Mouse (Mus musculus) megakaryocyte, adult 5-6 weeks (primary cell): ENCODE measurements around the gene H6pd. TPM values are rescaled to one million over a fixed set of nuclear protein-coding genes. Genes with fewer than 3 reads are reported as not detected.

Source experiments
- ATAC-seq: 2 replicates; pipeline ENCODE4 v1.8.0; 2016; ENCODE audit warnings: mild to moderate bottlenecking, inconsistent platforms; ENCODE audit not compliant: poor library complexity, severe bottlenecking
- total RNA-seq, 2 experiments: library from RNA; stranded (forward) in 1 of 2; stranded (reverse) in 1 of 2; fragments of 153-499, 151-499 nt in 1 of 2; fragments of 221-1000, 200-1000 nt in 1 of 2; gene quantifications; 2 replicates each; pipeline versions ENCODE4 v1.2.3 to v1.2.4; 2015 to 2017

Gene H6pd
- total RNA-seq, 2 experiments from 2014 or later, result 16.1 to 26.1 TPM

DNA sequence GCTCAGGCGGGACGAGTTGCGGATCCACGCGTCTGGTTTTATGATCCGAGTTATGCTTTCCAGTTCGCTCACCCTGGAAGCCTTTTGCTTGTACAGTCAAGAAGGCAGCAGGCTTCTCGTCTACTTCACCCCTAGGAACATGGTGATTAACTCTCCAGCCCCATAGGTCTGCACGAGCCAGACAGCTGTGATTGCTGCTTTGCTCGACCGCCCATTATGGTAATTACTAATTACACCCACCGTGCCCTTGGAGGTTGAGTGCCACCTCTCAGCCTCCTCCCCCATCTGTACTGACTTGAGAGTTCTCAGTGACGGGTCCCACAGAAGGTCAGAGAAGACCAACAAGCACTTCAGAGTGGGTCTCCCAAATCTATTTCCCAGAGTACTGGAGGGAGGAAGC, 59.1 kb downstream of the H6pd start:
- ATAC-seq, result no peak

DNA sequence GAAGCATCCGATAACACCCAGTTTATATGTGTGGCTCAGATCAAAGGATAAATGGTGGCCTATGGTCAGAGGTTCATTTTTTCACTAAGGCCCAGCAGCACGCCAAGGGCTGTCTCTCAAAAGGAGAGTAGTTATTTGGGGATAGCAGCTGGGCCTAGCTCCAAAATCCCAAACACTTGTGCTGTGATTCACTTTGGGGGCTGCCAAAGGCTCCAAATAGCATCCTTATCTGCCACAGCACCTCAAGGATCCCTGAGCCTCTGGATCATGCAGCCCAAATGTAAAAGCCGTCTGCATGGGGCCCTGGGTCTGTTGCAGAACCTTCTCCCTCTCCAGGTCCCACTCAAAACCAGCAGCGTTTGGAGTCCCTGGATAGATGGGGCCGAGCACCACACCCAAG, 60.7 kb downstream of the H6pd start:
- no peak for ATAC-seq

DNA sequence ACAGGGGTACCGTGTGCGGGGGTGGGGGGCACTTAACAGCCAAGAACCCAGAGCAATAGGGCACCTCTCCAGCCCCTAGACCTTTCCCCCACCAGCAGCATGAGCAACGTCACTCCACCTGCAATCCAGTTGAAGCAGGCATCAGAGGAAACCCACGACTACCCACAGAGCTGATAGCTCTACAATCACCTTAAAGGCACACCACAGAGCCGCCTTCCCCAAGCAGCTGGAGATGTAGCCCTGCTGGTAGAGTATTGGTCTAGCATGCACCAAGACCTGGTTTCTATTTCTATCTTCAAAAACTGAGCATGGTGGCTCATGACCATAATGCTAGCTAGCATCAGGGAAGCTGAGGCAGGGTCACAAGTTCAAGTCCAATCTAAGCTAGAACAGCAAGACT, 61.4 kb downstream of the H6pd start:
- no peak for ATAC-seq

DNA sequence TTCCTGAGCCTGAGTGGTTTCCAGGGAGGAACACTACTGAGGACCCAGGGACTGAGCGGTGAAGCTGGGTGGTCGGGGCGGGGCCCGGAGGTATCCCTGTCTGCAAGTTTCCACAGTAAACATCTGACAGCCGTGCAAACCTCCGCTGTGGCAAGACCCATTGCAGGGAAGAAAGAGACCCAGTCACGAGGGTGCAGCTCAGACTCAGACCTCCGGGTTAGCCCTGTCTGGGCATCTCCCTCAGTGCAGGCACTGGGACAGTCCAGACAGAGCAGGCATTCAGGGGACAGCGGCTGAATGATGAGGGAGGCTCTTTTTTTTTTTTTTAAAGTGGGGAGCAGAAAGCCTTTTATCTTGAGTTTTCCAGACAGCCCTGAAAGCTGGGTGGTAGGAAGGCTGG, 63.6 kb downstream of the H6pd start:
- ATAC-seq, result no peak

DNA sequence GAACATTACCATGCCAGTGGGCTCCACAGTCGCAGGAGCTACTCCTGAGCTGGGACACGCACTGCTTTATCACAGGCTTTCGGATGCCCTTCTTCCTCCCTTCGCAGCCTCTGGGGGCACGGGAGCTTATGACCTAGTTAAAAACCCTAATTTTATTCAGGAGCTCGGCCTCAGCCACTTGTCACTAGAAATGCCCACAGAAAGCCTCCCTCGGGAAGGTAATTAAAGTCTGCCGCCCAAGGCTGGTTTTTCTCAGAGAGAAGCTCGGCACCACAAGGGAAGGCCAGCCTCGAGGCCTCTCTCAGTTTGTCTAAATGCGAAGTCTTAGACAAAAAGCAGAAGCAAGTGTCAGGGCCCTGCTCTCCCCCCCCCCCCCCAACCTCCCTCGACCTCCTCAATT, 64.6 kb downstream of the H6pd start:
- ATAC-seq, result no peak

DNA sequence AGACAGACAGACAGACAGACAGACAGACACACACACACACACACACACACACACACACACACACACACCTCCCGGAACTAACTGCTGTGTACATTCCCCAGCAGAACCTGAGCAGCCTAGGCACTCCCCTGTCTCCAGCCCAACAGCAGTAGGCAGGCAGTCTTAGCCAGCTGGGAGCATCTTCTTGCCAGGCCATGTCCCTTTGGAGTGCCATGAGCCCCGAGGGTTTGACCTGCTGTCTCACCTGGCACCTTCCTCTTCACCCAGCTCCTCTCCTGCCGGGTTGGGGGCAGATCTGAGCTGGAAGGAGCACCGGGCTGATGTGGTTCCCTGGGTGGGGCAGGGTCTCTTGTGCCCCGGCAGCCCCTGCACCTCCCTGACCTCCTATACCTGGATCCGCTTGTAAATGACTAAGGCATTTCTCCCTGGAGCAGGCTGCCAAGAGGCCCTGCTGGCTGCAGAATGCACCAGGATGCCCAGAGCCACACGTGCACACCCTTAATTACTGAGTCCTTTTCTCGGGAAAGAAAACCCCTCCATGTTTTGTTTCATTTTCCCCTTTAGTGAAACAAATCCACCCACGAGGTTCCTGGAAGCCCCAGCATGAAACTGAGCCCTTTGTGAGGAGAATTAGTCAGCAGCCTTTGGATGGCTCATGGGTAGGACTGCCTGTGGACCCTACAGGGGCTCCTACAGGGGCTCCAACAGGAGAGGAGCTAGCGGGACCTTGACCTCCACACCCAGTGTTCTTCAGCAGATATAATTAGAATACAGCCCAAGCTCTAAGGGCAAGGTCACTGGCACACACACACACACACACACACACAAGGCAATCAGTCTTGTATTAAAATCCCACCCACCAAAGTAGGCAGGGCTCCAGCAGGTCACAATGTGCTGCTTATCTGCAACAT, 65.7 kb downstream of the H6pd start:
- ATAC-seq, result no peak

DNA sequence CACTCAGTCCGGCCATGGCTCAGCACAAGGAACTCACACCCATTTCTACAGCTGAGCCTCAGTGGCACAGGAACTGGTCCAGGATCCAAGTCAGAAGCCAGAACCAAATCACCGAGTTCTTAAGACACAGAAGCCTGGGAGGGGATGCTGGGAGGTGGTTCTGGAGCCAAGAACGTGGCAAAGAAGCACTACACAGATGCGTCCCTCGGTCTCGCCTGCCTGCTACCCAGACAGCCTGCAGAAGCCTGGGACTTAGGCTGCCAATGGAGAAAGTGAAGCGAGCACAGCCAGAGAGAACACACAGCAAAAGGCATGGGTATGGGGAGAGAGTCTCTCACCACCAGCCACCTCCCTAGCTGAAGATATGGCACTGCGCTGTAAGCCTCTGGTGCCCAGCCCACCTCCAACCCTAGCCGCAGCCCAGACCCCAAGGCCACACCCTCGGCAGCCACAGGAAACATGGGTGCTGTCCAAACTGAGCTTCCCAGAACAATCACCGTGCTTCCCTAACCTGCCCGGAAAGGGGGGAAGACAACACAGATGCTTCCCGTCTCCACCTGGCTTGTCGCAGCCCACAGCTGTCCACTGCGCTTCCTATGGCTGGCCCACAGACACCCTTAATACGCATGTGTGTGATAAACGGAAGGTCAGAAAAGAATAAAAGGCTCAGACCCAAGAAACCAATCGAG, 67.6 kb downstream of the H6pd start:
- no peak for ATAC-seq

DNA sequence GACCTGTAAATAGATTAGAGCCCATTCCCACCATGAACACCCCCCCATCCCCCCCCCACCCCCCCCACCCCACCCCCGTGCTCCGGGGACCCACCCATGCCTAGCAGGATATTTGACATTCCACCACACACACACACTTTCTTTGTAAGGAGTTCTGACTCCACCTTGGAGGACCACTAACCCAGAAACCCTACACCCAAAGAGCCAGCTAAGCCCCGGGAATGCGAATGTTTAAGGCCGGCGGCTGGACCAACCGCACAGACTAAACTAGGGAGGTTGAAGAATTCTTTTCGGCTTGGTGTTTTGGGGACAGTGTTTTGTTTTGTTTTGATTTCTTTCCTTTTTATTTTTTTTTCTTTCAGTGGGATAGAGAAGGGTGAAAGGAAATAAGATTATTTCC, 70.1 kb downstream of the H6pd start:
- ATAC-seq, result no peak

DNA sequence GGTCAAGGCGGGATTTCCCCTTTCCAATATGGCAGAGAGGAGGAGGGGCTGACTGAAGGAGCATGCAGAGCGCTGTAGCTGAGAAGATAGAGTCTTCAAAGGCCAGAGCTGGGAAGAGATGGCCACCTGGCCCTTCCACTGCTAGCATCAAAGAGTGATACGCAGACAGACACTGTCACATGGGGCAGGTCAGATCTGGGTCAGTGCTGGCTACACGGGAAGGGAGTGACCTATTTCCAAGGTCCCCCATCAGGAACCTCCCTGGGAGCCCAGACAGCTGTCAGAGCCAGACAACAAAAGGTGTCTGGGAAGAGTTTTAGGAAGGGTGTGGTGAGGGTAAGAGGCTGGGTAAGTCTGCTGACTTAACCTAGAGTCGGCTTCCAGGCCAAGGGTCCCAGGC, 71.9 kb downstream of the H6pd start:
- no peak for ATAC-seq

DNA sequence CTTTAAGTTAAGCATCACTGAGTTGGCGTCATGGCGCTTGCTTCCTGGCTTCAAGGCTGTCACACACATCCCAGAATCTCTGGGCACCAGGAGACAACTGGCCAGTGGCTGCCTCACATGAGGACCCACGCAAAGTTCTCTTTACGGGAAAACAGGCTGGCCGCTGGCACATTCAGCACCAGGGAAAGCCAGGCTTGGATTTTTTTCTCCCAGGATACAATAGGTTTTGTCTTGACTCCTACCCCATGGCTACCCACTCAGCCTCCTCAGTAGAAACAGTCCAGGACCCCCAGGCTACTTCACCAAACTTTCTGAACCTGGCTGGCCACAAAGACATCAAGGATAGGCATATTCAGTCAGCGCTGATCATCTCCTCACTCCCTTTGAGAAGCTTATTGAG, 73.4 kb downstream of the H6pd start:
- ATAC-seq, result no peak

DNA sequence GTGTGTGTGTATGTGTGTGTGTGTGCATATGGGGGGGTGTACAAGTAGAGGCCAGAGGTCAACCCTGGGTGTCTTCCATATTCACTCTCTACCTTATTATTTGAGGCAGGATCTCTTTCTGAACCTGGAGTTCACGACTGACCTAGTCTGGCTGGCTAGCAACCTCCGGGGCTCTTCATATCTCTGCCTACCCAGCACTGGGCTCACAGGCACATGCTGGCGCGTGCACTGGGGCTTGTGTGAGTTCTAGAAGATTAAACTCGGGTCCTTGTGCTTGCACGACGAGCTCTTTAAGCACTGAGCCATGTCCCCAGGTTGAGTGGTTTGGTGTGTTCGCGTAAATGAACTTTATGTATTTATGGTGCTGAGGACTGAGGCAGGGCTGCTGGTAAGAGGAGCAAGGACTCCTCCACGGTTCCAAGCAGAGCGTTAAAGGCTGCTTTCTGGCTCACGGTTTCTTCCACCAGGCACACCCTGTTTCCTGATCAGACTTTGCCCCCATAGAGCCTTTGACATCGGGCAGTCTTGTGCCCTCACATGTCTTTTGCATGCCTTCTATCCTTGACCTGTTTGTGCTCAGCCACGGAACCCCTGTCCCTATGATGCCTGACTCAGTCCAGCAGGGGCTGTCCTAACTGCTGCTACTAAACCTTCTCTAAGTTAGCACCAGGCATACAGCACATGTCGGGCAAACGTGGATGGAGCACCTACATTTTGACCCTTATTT, 75.1 kb downstream of the H6pd start:
- no peak for ATAC-seq

DNA sequence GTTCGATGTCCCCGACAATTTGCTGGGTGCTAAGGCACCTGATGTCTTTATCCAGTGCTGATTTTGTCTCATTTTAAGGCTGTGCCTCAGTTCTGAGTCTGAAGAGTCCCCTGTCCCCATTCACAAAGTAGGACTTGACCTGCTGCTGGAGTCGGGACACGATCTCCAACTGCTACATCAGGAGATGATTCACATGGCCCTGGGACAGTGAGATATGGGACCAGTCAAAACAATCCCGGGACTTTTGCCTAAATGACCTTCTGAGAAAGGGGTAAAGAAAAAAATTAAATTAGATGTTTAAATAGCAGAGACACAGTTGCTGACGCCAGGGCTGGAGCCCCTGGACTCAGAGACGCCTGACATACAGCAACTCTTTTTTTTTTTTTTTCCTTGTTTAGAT, 75.8 kb downstream of the H6pd start:
- no peak for ATAC-seq

DNA sequence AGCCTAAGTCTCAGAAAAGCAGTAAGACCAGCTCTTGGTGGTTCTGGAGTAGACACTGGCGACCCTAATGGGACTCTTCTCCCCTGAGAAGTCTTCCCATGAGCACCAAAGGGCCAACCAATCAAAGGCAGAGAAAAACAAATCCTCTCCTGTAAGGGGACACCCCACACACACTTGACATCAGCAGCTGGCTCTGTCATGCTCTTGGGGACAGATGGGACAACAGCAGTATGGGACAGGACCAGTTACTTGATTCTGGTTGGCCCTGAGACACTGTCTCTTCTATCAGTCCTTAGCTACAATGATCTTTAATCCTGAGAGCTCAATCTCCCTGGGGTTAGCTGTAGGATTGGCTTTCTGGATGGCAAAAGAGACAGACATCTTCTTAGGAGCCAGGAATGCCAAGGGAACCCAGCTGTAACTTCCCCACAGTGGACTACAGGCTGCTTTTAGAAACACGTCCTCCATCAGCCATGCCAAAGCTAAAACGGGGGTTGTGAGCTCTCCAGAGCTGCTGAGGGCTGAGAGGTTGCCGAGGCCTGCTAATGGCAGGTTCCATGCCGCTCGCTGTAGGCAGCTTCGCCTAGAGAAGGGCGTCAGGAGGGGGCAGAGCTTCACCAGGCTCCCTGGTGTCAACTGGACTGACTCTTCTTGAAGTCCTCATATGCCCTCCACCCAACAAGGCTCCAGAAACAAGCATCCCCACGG, 76.6 kb downstream of the H6pd start:
- ATAC-seq, result no peak

DNA sequence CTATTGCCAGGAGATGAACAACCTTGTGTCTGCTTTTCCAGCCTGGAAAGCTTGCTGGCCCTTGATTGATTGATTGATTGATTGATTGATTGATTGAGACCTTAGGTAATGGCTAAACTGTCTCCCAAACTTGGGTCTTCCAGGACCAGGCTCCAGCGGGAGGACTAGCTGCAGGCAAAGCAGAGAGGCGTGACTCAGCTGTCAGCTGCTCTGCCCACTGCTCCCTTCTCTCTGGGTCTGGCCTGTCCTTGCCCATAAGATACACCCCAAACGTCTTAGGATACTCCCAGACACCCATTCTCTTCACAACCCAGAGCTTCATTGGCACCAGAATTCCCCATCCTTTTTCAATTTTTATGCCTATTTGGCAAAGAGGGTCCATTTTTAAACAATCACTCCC, 78.1 kb downstream of the H6pd start:
- no peak for ATAC-seq

Other genes starting within 250 kb of the H6pd start
- gene Slc25a33, start 234.7 kb downstream of the H6pd start, total RNA-seq (2015), result 1.7 and 2.3 TPM in 2 replicates
- 1.1 and 1.7 TPM in 2 replicates for gene Slc25a33, start 234.7 kb downstream of the H6pd start, total RNA-seq (2017)
- gene Spsb1, start 54.0 kb downstream of the H6pd start, total RNA-seq (2015), result 0.11 TPM in 1 of 2 replicates, not detected in the other
- 0.22 TPM in 1 of 2 replicates, not detected in the other for gene Spsb1, start 54.0 kb downstream of the H6pd start, total RNA-seq (2017)
- 1.0 and 1.9 TPM in 2 replicates for gene Gpr157, start 78.3 kb upstream of the H6pd start, total RNA-seq (2015)
- 1.6 and 2.6 TPM in 2 replicates for gene Gpr157, start 78.3 kb upstream of the H6pd start, total RNA-seq (2017)
- gene Slc2a5, start 110.3 kb upstream of the H6pd start, total RNA-seq (2015), result not detected in 2 replicates
- gene Slc2a5, start 110.3 kb upstream of the H6pd start, total RNA-seq (2017), result 0.11 TPM in 1 of 2 replicates, not detected in the other
- gene Slc2a7, start 139.9 kb upstream of the H6pd start, total RNA-seq (2015), result not detected in 2 replicates
- not detected in 2 replicates for gene Slc2a7, start 139.9 kb upstream of the H6pd start, total RNA-seq (2017)
- gene Car6, start 192.3 kb upstream of the H6pd start, total RNA-seq (2015), result 0.20 and 0.39 TPM in 2 replicates
- gene Car6, start 192.3 kb upstream of the H6pd start, total RNA-seq (2017), result not detected in 2 replicates
- 382 and 422 TPM in 2 replicates for gene Eno1, start 227.7 kb upstream of the H6pd start, total RNA-seq (2015)
- 352 and 362 TPM in 2 replicates for gene Eno1, start 227.7 kb upstream of the H6pd start, total RNA-seq (2017)